Mouse (Mus musculus) bone marrow, adult 2 months (tissue): ENCODE measurements at regions not wholly inside any gene's neighbourhood (a gene's known extent, or its start where the extent isn't known, plus 50 kb on each side); places are given as distances from the start of the nearest gene placed in this dataset.

Source experiments
- CTCF ChIP-seq: fragments of 200-500 bp; IDR thresholded peaks from 2 replicates; pipeline ENCODE4 v1.5.1; 2011; ENCODE audit warnings: low read length, control low read depth; ENCODE audit not compliant: control insufficient read depth, insufficient read depth
- POLR2A ChIP-seq: fragments of 200-500 bp; IDR thresholded peaks from 2 replicates; pipeline ENCODE4 v1.6.1; 2011; ENCODE audit warnings: low read depth, mild to moderate bottlenecking, control low read depth, low read length, borderline replicate concordance; ENCODE audit not compliant: control insufficient read depth

- TF ChIP-seq CTCF (no peak), POLR2A (no peak)
These were observed 98.4 kb upstream of the Arl4c start for GRCm38 (mm10) chr1:88800411-88800810.
